Mouse (Mus musculus) midbrain, embryonic 15.5 days (tissue): ENCODE results near the gene Chd9. TPM values are rescaled to one million over a fixed set of nuclear protein-coding genes. Genes with fewer than 3 reads are reported as not detected.

Experiments used
- ATAC-seq: fragments of 200-750 bp; cut with Nextera tagmentation; replicated peaks from 2 replicates; pipeline ENCODE4 v1.8.0; 2017; ENCODE audit warnings: moderate TSS enrichment
- H3K27ac ChIP-seq: fragments of 300-500 bp; sonication (generic); 2 replicates; pipeline ENCODE4 v1.5.1; 2015; ENCODE audit warnings: mild to moderate bottlenecking, inconsistent platforms
- H3K27me3 ChIP-seq: fragments of 300-500 bp; sonication (generic); replicated peaks from 2 replicates; pipeline ENCODE4 v1.6.1; 2015; ENCODE audit warnings: inconsistent platforms
- H3K36me3 ChIP-seq: fragments of 300-500 bp; sonication (generic); replicated peaks from 2 replicates; pipeline ENCODE4 v1.6.1; 2015; ENCODE audit warnings: inconsistent platforms
- H3K4me1 ChIP-seq: fragments of 300-500 bp; sonication (generic); 2 replicates; pipeline ENCODE4 v1.6.1; 2015; ENCODE audit warnings: inconsistent platforms
- H3K4me2 ChIP-seq: fragments of 300-500 bp; sonication (generic); 2 replicates; pipeline ENCODE4 v1.6.1; 2015; ENCODE audit warnings: inconsistent platforms, mild to moderate bottlenecking, moderate library complexity
- H3K4me3 ChIP-seq: fragments of 300-500 bp; sonication (generic); 2 replicates; pipeline ENCODE4 v1.5.1; 2015; ENCODE audit warnings: mild to moderate bottlenecking, inconsistent platforms
- H3K9ac ChIP-seq: fragments of 300-500 bp; sonication (generic); 2 replicates; pipeline ENCODE4 v1.6.1; 2015; ENCODE audit warnings: mild to moderate bottlenecking, inconsistent platforms
- H3K9me3 ChIP-seq: fragments of 300-500 bp; sonication (generic); 2 replicates; pipeline ENCODE4 v1.6.1; 2016; ENCODE audit warnings: inconsistent platforms
- WGBS: fragments of 180-500 bp; shearing (Covaris S2); methylation state at CpG from one replicate; pipeline ENCODE4 v1.1.7; 2015; ENCODE audit warnings: mixed read lengths; 5-methylcytosine and 5-hydroxymethylcytosine counted together
- polyA plus RNA-seq: library from polyadenylated mRNA; unstranded; fragments of >200 nt; fragmentation: Nextera tagmentation; extraction: Ambion mirVana; gene quantifications from 2 replicates; pipeline ENCODE4 v1.2.1, GENCODE M21; 2015

The Chd9 gene
- polyA plus RNA-seq, 1 experiment from 2014 or later, result 79.5 TPM

DNA sequence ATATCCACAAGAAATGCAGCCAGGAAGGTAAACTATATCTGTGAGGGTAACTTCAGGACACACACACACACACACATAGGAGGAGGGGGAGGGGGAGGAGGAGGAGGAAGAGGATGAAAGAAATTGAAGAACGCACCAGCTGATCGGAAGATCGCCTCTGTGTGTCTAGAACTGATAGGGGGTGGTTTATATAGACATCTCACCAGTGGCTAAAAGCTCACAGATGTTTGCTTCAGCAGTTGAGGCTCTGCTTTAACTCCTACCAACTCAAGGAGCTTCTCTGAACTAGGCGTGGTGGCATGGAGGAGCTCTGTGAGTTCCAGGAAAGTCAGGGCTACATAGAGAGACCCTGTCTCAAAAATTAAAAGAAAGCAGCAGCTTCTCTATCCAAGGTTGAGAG is 115.6 kb downstream of the Chd9 start:
- H3K27ac ChIP-seq, result no peak overlapping the region
- H3K4me1 ChIP-seq, result no peaks in the 10 kb centered on the region
- ATAC-seq, result no peak
- H3K27me3 ChIP-seq, result no peaks in the 10 kb centered on the region
- no peak overlapping the region for H3K9ac ChIP-seq
- no peaks in the 10 kb centered on the region for H3K9me3 ChIP-seq
- no peak overlapping the region for H3K4me3 ChIP-seq
- no peak overlapping the region for H3K4me2 ChIP-seq
- 79% methylated on average over 4 of the region's 4 CpGs for WGBS
- H3K36me3 ChIP-seq, result no peaks in the 10 kb centered on the region

GRCm38 (mm10) chr8:90954802-90955760 is 126.9 kb downstream of the Chd9 start:
- ATAC-seq, result peak; percentile 97
- H3K9me3 ChIP-seq, result no peaks in the 10 kb centered on the region
- peaks cover 30% of the 10 kb centered on the region for H3K4me1 ChIP-seq
- peak overlapping the region; percentile 48 for H3K4me2 ChIP-seq
- H3K27me3 ChIP-seq, result no peaks in the 10 kb centered on the region
- WGBS, result under 1% methylated on average over 21 of the region's 21 CpGs
- H3K36me3 ChIP-seq, result no peaks in the 10 kb centered on the region
- H3K9ac ChIP-seq, result peak overlapping the region; percentile 63
- H3K4me3 ChIP-seq, result peak overlapping the region; percentile 52
- H3K27ac ChIP-seq, result peak overlapping the region; percentile 97

GRCm38 (mm10) chr8:90955761-90956136 is 127.6 kb downstream of the Chd9 start:
- H3K27ac ChIP-seq, result peak overlapping the region; percentile 97
- H3K4me3 ChIP-seq, result peak overlapping the region; percentile 52
- peak overlapping the region; percentile 82 for H3K4me2 ChIP-seq
- no peaks in the 10 kb centered on the region for H3K27me3 ChIP-seq
- H3K36me3 ChIP-seq, result no peaks in the 10 kb centered on the region
- H3K4me1 ChIP-seq, result peaks cover 36% of the 10 kb centered on the region
- H3K9ac ChIP-seq, result peak overlapping the region; percentile 63
- ATAC-seq, result no peak
- no peaks in the 10 kb centered on the region for H3K9me3 ChIP-seq

DNA sequence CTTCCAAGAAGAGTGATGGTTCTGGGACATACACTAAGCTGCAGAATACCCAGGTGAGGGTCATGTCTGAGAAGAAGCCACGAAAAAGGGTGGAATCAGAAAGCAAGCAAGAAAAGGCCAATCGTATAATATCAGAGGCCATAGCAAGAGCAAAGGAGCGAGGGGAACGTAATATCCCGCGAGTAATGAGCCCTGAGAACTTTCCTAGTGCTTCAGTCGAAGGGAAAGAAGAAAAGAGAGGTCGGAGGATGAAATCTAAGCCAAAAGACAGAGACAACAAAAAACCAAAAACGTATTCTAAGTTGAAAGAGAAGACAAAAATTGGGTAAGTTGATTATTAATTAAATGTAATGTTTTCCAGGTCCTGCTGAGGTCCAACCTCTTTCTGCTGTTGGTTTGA is 128.2 kb downstream of the Chd9 start:
- peak overlapping the region; percentile 50 for H3K4me3 ChIP-seq
- H3K27ac ChIP-seq, result peak overlapping the region; percentile 34
- peaks cover 40% of the 10 kb centered on the region for H3K4me1 ChIP-seq
- no peaks in the 10 kb centered on the region for H3K9me3 ChIP-seq
- WGBS, result 19% methylated on average over 9 of the region's 9 CpGs
- no peaks in the 10 kb centered on the region for H3K27me3 ChIP-seq
- H3K36me3 ChIP-seq, result no peaks in the 10 kb centered on the region
- no peak for ATAC-seq
- peak overlapping the region; percentile 55 for H3K9ac ChIP-seq
- H3K4me2 ChIP-seq, result peak overlapping the region; percentile 82

GRCm38 (mm10) chr8:90957711-90958110 is 129.6 kb downstream of the Chd9 start:
- Histone ChIP-seq H3K4me1 (peaks cover 50% of the 10 kb centered on the region), H3K4me3 (peak overlapping the region; percentile 50), H3K27me3 (no peaks in the 10 kb centered on the region), H3K9ac (peak overlapping the region; percentile 41; the same call in 1 of the 2 replicates), H3K27ac (no peak overlapping the region), H3K4me2 (peak overlapping the region; percentile 82), H3K36me3 (no peaks in the 10 kb centered on the region), H3K9me3 (no peaks in the 10 kb centered on the region)
- no peak for ATAC-seq

DNA sequence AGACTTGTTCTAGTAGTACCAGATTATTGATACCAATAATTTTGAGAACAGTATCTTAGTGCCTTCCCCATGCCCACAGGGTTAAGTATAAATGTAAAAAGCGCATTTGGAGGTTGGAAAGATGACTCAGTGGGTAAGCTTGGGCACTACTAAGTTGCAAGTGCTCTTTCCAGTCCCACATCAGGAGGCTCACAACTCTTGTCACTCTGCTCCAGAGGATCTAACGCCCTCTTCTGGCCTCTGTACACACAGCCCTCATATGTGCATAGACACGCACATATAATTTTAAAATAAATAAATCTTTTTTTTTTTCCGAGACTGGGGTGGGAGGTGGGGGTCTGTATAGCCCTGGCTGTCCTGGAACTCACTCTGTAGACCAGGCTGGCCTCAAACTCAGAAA is 131.6 kb downstream of the Chd9 start:
- Histone ChIP-seq H3K4me2 (peak overlapping the region; percentile 82; the same call in 1 of the 2 replicates), H3K36me3 (no peaks in the 10 kb centered on the region), H3K9ac (no peak overlapping the region), H3K4me1 (peaks cover 53% of the 10 kb centered on the region), H3K4me3 (no peak overlapping the region), H3K9me3 (no peaks in the 10 kb centered on the region), H3K27ac (no peak overlapping the region), H3K27me3 (no peaks in the 10 kb centered on the region)
- ATAC-seq, result no peak
- WGBS, result 93% methylated on average over 4 of the region's 4 CpGs

DNA sequence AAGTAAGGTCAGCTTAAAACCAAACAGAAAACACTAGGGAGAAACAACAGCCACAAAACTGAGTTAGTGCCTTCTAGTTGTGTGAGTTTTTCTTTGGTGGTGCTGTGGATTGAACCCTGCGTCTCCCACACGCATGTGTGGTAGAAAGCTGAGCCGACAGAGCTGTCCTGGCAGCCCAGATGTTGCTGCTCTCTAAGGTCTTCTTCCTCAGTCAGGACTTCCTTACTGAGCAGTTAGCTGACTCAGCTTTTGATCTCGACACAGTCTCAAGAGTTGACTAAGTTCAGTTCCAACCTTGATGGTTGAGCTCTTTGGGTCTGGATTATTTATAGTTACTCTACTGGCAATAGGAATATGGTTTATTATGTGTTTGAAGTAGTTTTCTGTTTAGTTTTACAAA is 133.5 kb downstream of the Chd9 start:
- no peaks in the 10 kb centered on the region for H3K27me3 ChIP-seq
- no peak overlapping the region for H3K4me3 ChIP-seq
- H3K9me3 ChIP-seq, result no peaks in the 10 kb centered on the region
- no peak overlapping the region for H3K27ac ChIP-seq
- peaks cover 49% of the 10 kb centered on the region for H3K4me1 ChIP-seq
- H3K36me3 ChIP-seq, result no peaks in the 10 kb centered on the region
- WGBS, result 76% methylated on average over 4 of the region's 4 CpGs
- no peak for ATAC-seq
- H3K9ac ChIP-seq, result no peak overlapping the region
- no peak overlapping the region for H3K4me2 ChIP-seq

DNA sequence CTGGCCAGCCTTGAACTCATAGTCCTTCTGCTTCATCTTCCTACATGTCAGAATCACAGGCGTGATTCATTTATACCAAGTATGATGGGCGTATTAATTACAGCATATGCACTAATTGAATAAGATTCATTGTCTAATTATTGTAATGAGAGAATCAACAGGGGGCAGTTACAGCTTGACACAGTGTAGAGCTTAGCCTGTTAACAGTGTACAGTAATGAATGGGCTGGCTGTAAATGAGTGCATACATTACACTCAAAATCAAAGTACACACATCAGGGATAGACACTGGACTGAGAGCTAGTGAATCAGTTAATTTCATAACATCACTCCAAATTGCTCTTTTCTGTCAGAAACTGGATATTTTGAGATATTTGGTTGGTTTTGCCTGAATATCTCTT is 135.9 kb downstream of the Chd9 start:
- 84% methylated on average over 2 of the region's 2 CpGs for WGBS
- no peak for ATAC-seq

DNA sequence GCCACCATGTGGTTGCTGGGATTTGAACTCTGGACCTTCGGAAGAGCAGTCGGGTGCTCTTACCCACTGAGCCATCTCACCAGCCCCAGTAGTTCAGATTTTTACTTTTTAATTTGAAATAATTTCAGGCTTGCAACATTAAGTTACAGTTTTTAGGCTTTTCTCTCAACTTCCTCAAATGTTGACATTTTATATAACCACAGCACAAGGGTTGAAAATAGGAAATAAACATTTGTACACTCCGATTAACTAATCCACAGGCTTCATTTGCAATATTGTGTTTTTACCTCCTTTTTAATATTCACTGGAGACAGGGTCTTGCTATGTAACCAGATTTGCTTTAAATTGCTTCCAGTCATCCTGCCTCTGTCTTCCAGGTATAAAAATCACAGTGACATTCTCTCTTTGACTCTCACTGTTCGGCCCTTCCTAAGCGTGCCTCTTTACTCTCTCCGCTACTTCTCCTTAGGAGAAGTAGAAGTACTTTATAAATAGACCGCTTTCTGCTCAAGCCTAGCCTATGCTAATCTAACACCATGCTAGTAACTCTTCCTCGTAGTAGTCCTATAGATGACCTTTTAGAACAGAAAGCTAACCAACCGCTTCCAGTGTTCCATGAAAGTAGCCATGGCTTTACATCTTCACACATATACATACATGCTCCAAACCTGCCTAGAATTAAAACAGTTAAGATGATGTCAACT is 137.5 kb downstream of the Chd9 start:
- ATAC-seq, result no peak
- H3K9me3 ChIP-seq, result no peaks in the 10 kb centered on the region
- H3K36me3 ChIP-seq, result no peaks in the 10 kb centered on the region
- H3K27me3 ChIP-seq, result no peaks in the 10 kb centered on the region
- no peak overlapping the region for H3K27ac ChIP-seq
- peaks cover 18% of the 10 kb centered on the region for H3K4me1 ChIP-seq
- no peak overlapping the region for H3K4me3 ChIP-seq
- no peak overlapping the region for H3K4me2 ChIP-seq
- 95% methylated on average over 9 of the region's 9 CpGs for WGBS
- no peak overlapping the region for H3K9ac ChIP-seq

More for the DNA sequence above, 135.9 kb downstream of the Chd9 start:
- Histone ChIP-seq H3K36me3 (no peaks in the 10 kb centered on the region), H3K9ac (no peak overlapping the region), H3K4me3 (no peak overlapping the region), H3K4me1 (peaks cover 31% of the 10 kb centered on the region), H3K9me3 (no peaks in the 10 kb centered on the region), H3K27ac (no peak overlapping the region), H3K27me3 (no peaks in the 10 kb centered on the region), H3K4me2 (no peak overlapping the region)

DNA sequence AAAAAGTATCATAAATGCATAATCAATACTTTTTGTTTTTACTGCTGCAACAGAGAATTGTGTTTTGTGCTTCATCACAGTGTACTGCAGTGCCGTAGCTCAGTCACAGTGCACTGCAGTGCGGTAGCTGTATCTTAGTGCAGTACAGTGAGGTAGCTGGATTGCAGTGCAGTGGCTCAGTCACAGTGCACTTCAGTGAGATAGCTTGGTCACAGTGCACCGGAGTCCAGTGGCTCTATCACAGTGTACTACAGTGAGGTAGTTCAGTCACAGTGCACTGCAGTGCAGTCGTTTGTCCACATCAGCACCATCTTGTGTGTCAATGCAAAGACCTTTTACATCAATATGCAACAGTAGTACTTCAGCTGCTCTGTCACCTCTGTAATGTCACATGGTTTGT is 140.2 kb downstream of the Chd9 start:
- no peaks in the 10 kb centered on the region for H3K9me3 ChIP-seq
- H3K9ac ChIP-seq, result no peak overlapping the region
- H3K27me3 ChIP-seq, result no peaks in the 10 kb centered on the region
- no peak overlapping the region for H3K4me2 ChIP-seq
- H3K4me3 ChIP-seq, result no peak overlapping the region
- H3K4me1 ChIP-seq, result no peaks in the 10 kb centered on the region
- WGBS, result 96% methylated on average over 4 of the region's 4 CpGs
- no peaks in the 10 kb centered on the region for H3K36me3 ChIP-seq
- ATAC-seq, result no peak
- no peak overlapping the region for H3K27ac ChIP-seq

- H3K4me3 ChIP-seq, result no peak overlapping the region
- peaks cover 30% of the 10 kb centered on the region for H3K36me3 ChIP-seq
- 89% methylated on average over 8 of the region's 8 CpGs for WGBS
- H3K4me2 ChIP-seq, result no peak overlapping the region
- H3K27ac ChIP-seq, result no peak overlapping the region
- H3K4me1 ChIP-seq, result no peaks in the 10 kb centered on the region
- no peak overlapping the region for H3K9ac ChIP-seq
- H3K9me3 ChIP-seq, result no peaks in the 10 kb centered on the region
- no peak for ATAC-seq
- H3K27me3 ChIP-seq, result no peaks in the 10 kb centered on the region
Measured at GRCm38 (mm10) chr8:90976960-90977371, 148.8 kb downstream of the Chd9 start.

DNA sequence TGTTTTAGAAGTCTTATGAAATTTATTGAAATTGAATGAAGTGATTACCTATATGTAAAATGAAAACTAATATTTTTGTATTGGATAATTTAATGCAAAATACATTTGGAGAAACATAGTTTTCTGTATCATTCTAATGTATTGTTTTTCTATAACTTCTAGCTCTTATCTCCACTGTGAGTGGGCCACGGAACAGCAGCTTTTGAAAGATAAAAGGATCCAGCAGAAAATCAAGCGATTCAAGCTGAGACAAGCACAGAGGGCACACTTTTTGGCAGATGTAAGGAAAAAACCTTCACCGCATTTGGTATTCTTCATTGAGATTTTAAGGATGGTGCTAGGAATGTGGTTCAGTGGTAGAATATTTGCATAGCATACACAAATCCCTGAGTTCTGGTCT is 150.6 kb downstream of the Chd9 start:
- Histone ChIP-seq H3K27ac (no peak overlapping the region), H3K27me3 (no peaks in the 10 kb centered on the region), H3K4me3 (no peak overlapping the region), H3K9ac (no peak overlapping the region), H3K4me2 (no peak overlapping the region), H3K36me3 (peaks cover 39% of the 10 kb centered on the region), H3K4me1 (no peaks in the 10 kb centered on the region), H3K9me3 (no peaks in the 10 kb centered on the region)
- WGBS, result 94% methylated on average over 3 of the region's 3 CpGs
- no peak for ATAC-seq
